Mouse (Mus musculus) G1E (cell line): ENCODE data around the gene Stard13.

ENCODE experiments used
- CTCF ChIP-seq: IDR thresholded peaks from 2 replicates; pipeline ENCODE4 v1.5.1; 2012; ENCODE audit warnings: low read depth, low read length, inconsistent platforms, mixed read lengths
- GATA1 ChIP-seq: IDR thresholded peaks from 2 replicates; pipeline ENCODE4 v1.6.1; 2012; ENCODE audit warnings: borderline replicate concordance, low read length, inconsistent platforms, mixed read lengths
- GATA2 ChIP-seq: IDR thresholded peaks from 2 replicates; pipeline ENCODE4 v1.6.1; 2012; ENCODE audit warnings: low read depth, low read length, inconsistent platforms, borderline replicate concordance

DNA sequence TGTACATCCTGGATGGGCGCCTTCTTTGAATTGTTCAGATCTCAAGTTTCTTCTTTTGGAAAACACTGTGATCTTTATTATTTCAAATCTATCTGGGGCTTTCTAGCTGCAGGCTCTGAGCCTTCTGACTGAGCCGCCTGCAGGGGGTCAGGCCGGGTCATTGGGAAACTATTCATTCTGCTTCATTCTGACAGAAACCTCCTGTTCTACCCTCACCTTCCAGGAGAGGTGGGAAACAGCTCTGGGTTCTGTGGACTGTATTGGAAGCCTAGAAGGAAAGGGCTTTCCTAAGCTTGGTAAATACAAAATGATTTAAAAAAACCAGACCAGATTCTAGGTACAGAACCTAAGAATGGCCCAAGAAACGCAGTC lies 178.9 kb downstream of the Stard13 start:
- no peak for TF ChIP-seq CTCF
- no peak for TF ChIP-seq GATA1
- TF ChIP-seq GATA2 = no peak
